Mouse (Mus musculus) urinary bladder, postnatal 10 days (tissue): ENCODE results near the gene Rpap1.

Experiments
- DNase-seq: peaks from one replicate; pipeline ENCODE4 v3.0.0; 2022; ENCODE audit warnings: low spot score

Rpap1 gene

GRCm38 (mm10) chr2:119798246-119798927, 11.1 kb upstream of the Rpap1 start:
- no peak for DNase-seq

GRCm38 (mm10) chr2:119797279-119797783, 10.0 kb upstream of the Rpap1 start, which contains the start of gene Tyro3:
Gene Tyro3, plus strand, starts transcription at chr2:119797733.
- no peak for DNase-seq

- no peak for DNase-seq
Observed at GRCm38 (mm10) chr2:119789996-119790395, 2.7 kb upstream of the Rpap1 start.

- DNase-seq: no peak
Observed at GRCm38 (mm10) chr2:119767246-119767645, 20.1 kb downstream of the Rpap1 start.

GRCm38 (mm10) chr2:119763924-119764323, 23.4 kb downstream of the Rpap1 start:
- DNase-seq: no peak

GRCm38 (mm10) chr2:119762276-119762675, 25.1 kb downstream of the Rpap1 start:
- no peak for DNase-seq

- DNase-seq: no peak
Observed at GRCm38 (mm10) chr2:119760251-119760650, 27.1 kb downstream of the Rpap1 start, which contains the start of gene Ltk. Gene Ltk, minus strand, starts transcription at chr2:119760431.

- no peak for DNase-seq
Observed at GRCm38 (mm10) chr2:119758844-119759835, 28.2 kb downstream of the Rpap1 start.

- DNase-seq: no peak
Observed at GRCm38 (mm10) chr2:119758101-119758843, 29.1 kb downstream of the Rpap1 start.

- no peak for DNase-seq
Observed at GRCm38 (mm10) chr2:119757601-119758100, 29.7 kb downstream of the Rpap1 start.

GRCm38 (mm10) chr2:119749260-119749659, 38.1 kb downstream of the Rpap1 start:
- DNase-seq: no peak

- no peak for DNase-seq
Observed at GRCm38 (mm10) chr2:119747554-119747953, 39.8 kb downstream of the Rpap1 start.

GRCm38 (mm10) chr2:119745281-119745680, 42.1 kb downstream of the Rpap1 start:
- DNase-seq: no peak

GRCm38 (mm10) chr2:119744163-119745111, 42.9 kb downstream of the Rpap1 start:
- DNase-seq: no peak

- no peak for DNase-seq
Observed at GRCm38 (mm10) chr2:119743808-119744162, 43.6 kb downstream of the Rpap1 start.

GRCm38 (mm10) chr2:119743176-119743807, 44.0 kb downstream of the Rpap1 start:
- no peak for DNase-seq

- no peak for DNase-seq
Observed at GRCm38 (mm10) chr2:119742461-119743175, 44.7 kb downstream of the Rpap1 start.

- no peak for DNase-seq
Observed at GRCm38 (mm10) chr2:119741581-119742411, 45.5 kb downstream of the Rpap1 start, which contains the start of gene Itpka. Gene Itpka, plus strand, starts transcription at chr2:119742337.
